Mouse (Mus musculus) limb, embryonic 11.5 days (tissue): Measurements from ENCODE around the gene Glmp. TPM values are rescaled to one million over a fixed set of nuclear protein-coding genes. Genes with fewer than 3 reads are reported as not detected.

Source experiments
- ATAC-seq: fragments of 200-750 bp; cut with Nextera tagmentation; 2 replicates; pipeline ENCODE4 v1.8.0; 2017; ENCODE audit warnings: low read depth; ENCODE audit not compliant: insufficient number of reproducible peaks, low FRiP score, low TSS enrichment
- DNase-seq: peaks from one replicate; pipeline ENCODE4 v3.0.0-alpha.2; 2015; ENCODE audit warnings: low spot score
- H3K27ac ChIP-seq: fragments of 300-500 bp; sonication (generic); replicated peaks from 2 replicates; pipeline ENCODE4 v1.5.1; 2014; ENCODE audit warnings: low read depth, mild to moderate bottlenecking, low read length
- H3K27me3 ChIP-seq: fragments of 300-500 bp; sonication (generic); 2 replicates; pipeline ENCODE4 v1.6.1; 2014; ENCODE audit warnings: mild to moderate bottlenecking, low read length, mixed read lengths; ENCODE audit not compliant: control insufficient read depth, insufficient read depth
- H3K36me3 ChIP-seq: fragments of 300-500 bp; sonication (generic); 2 replicates; pipeline ENCODE4 v1.6.1; 2014; ENCODE audit warnings: mild to moderate bottlenecking, low read length, moderate library complexity, mixed read lengths; ENCODE audit not compliant: control insufficient read depth, insufficient read depth
- H3K4me1 ChIP-seq: fragments of 300-500 bp; sonication (generic); 2 replicates; pipeline ENCODE4 v1.6.1; 2014; ENCODE audit warnings: low read length, mixed read lengths; ENCODE audit not compliant: control insufficient read depth, insufficient read depth
- H3K4me2 ChIP-seq: fragments of 300-500 bp; sonication (generic); 2 replicates; pipeline ENCODE4 v1.6.1; 2014; ENCODE audit warnings: low read depth, mild to moderate bottlenecking, moderate library complexity; ENCODE audit not compliant: severe bottlenecking
- H3K4me3 ChIP-seq: fragments of 300-500 bp; sonication (generic); 2 replicates; pipeline ENCODE4 v1.5.1; 2014; ENCODE audit warnings: low read depth, low read length
- H3K9ac ChIP-seq: fragments of 300-500 bp; sonication (generic); 2 replicates; pipeline ENCODE4 v1.6.1; 2014; ENCODE audit warnings: mild to moderate bottlenecking, low read length
- H3K9me3 ChIP-seq: fragments of 300-500 bp; sonication (generic); 2 replicates; pipeline ENCODE4 v1.6.1; 2016; ENCODE audit warnings: low read length; ENCODE audit not compliant: control insufficient read depth
- WGBS: fragments of 180-500 bp; shearing (Covaris S2); extraction: QIAGEN DNeasy Blood & Tissue Kit; methylation state at CpG from one replicate; pipeline ENCODE4 v1.1.7; 2014; 5-methylcytosine and 5-hydroxymethylcytosine counted together
- polyA plus RNA-seq: library from polyadenylated mRNA; unstranded; fragments of >200 nt; fragmentation: Nextera tagmentation; extraction: Ambion mirVana; gene quantifications from 2 replicates; pipeline ENCODE4 v1.2.1, GENCODE M21; 2014

The Glmp gene
- polyA plus RNA-seq, 1 experiment from 2014 or later, result 100 TPM

- Histone ChIP-seq H3K36me3 (peaks cover 16% of the 10 kb centered on the region; the same call in 1 of the 2 replicates), H3K27me3 (no peaks in the 10 kb centered on the region), H3K4me2 (no peak overlapping the region), H3K4me1 (peaks cover 11% of the 10 kb centered on the region), H3K4me3 (no peak overlapping the region), H3K27ac (no peak overlapping the region), H3K9me3 (no peaks in the 10 kb centered on the region), H3K9ac (no peak overlapping the region)
- ATAC-seq (no peak), DNase-seq (no peak)
- 84% methylated on average over 3 of the region's 3 CpGs for WGBS
These were observed 14.2 kb downstream of the Glmp start for GRCm38 (mm10) chr3:88339006-88339405.

GRCm38 (mm10) chr3:88350732-88351131 is 25.9 kb downstream of the Glmp start:
- Histone ChIP-seq H3K27me3 (no peaks in the 10 kb centered on the region), H3K9ac (no peak overlapping the region), H3K4me2 (no peak overlapping the region), H3K27ac (no peak overlapping the region), H3K4me1 (no peaks in the 10 kb centered on the region), H3K36me3 (peaks cover 48% of the 10 kb centered on the region), H3K4me3 (no peak overlapping the region), H3K9me3 (no peaks in the 10 kb centered on the region)
- WGBS, result 90% methylated on average over 13 of the region's 13 CpGs
- DNase-seq, result no peak
- no peak for ATAC-seq

- H3K27me3 ChIP-seq, result no peaks in the 10 kb centered on the region
- ATAC-seq, result no peak
These were observed 28.1 kb downstream of the Glmp start for GRCm38 (mm10) chr3:88352907-88353306.

GRCm38 (mm10) chr3:88354396-88355165 is 29.8 kb downstream of the Glmp start:
- H3K27me3 ChIP-seq, result no peaks in the 10 kb centered on the region
- DNase-seq, result no peak
- no peak overlapping the region for H3K4me3 ChIP-seq
- H3K4me1 ChIP-seq, result no peaks in the 10 kb centered on the region
- H3K4me2 ChIP-seq, result no peak overlapping the region
- ATAC-seq, result no peak
- no peak overlapping the region for H3K9ac ChIP-seq
- 94% methylated on average over 8 of the region's 8 CpGs for WGBS
- no peaks in the 10 kb centered on the region for H3K9me3 ChIP-seq
- H3K36me3 ChIP-seq, result peaks cover 64% of the 10 kb centered on the region
- H3K27ac ChIP-seq, result no peak overlapping the region

More at GRCm38 (mm10) chr3:88352907-88353306, 28.1 kb downstream of the Glmp start:
- peaks cover 57% of the 10 kb centered on the region for H3K36me3 ChIP-seq
- DNase-seq, result no peak
- H3K4me3 ChIP-seq, result no peak overlapping the region
- H3K4me1 ChIP-seq, result no peaks in the 10 kb centered on the region
- no peaks in the 10 kb centered on the region for H3K9me3 ChIP-seq
- no peak overlapping the region for H3K9ac ChIP-seq
- H3K4me2 ChIP-seq, result no peak overlapping the region
- no peak overlapping the region for H3K27ac ChIP-seq
- 96% methylated on average over 9 of the region's 9 CpGs for WGBS

GRCm38 (mm10) chr3:88359584-88359983 is 34.8 kb downstream of the Glmp start:
- no peak for DNase-seq
- Histone ChIP-seq H3K27me3 (peaks cover 6% of the 10 kb centered on the region; the same call in 1 of the 2 replicates), H3K4me2 (no peak overlapping the region), H3K4me1 (peaks cover 5% of the 10 kb centered on the region; the same call in 1 of the 2 replicates), H3K36me3 (peaks cover 45% of the 10 kb centered on the region), H3K9ac (no peak overlapping the region), H3K27ac (no peak overlapping the region), H3K4me3 (no peak overlapping the region), H3K9me3 (no peaks in the 10 kb centered on the region)
- 83% methylated on average over 5 of the region's 5 CpGs for whole genome bisulfite sequencing
- ATAC-seq, result no peak

- Histone ChIP-seq H3K27me3 (peaks cover 6% of the 10 kb centered on the region), H3K4me3 (no peak overlapping the region), H3K36me3 (peaks cover 41% of the 10 kb centered on the region), H3K4me2 (no peak overlapping the region), H3K27ac (no peak overlapping the region), H3K4me1 (peaks cover 5% of the 10 kb centered on the region; the same call in 1 of the 2 replicates), H3K9ac (no peak overlapping the region), H3K9me3 (no peaks in the 10 kb centered on the region)
- DNase-seq, result no peak
- 81% methylated on average over 3 of the region's 3 CpGs for WGBS
- no peak for ATAC-seq
These were observed 35.2 kb downstream of the Glmp start for GRCm38 (mm10) chr3:88359989-88360388.

- H3K9ac ChIP-seq, result no peak overlapping the region
- no peaks in the 10 kb centered on the region for H3K9me3 ChIP-seq
- H3K36me3 ChIP-seq, result peaks cover 34% of the 10 kb centered on the region
- no peak for ATAC-seq
- no peak overlapping the region for H3K4me3 ChIP-seq
- H3K27ac ChIP-seq, result no peak overlapping the region
- WGBS, result 80% methylated on average over 6 of the region's 6 CpGs
- DNase-seq, result no peak
- peaks cover 5% of the 10 kb centered on the region; the same call in 1 of the 2 replicates for H3K4me1 ChIP-seq
- no peak overlapping the region for H3K4me2 ChIP-seq
- H3K27me3 ChIP-seq, result peaks cover 14% of the 10 kb centered on the region
These were observed 36.3 kb downstream of the Glmp start for GRCm38 (mm10) chr3:88361096-88361495.

GRCm38 (mm10) chr3:88361612-88362313 is 36.9 kb downstream of the Glmp start:
- Histone ChIP-seq H3K4me2 (no peak overlapping the region), H3K9me3 (no peaks in the 10 kb centered on the region), H3K27me3 (peaks cover 16% of the 10 kb centered on the region), H3K27ac (no peak overlapping the region), H3K4me1 (peaks cover 5% of the 10 kb centered on the region; the same call in 1 of the 2 replicates), H3K36me3 (peaks cover 33% of the 10 kb centered on the region), H3K9ac (no peak overlapping the region), H3K4me3 (no peak overlapping the region)
- 81% methylated on average over 2 of the region's 2 CpGs for WGBS
- no peak for ATAC-seq
- no peak for DNase-seq
